31 mouse cellular contexts compared by ENCODE assay signal in the genomic region with DNA sequence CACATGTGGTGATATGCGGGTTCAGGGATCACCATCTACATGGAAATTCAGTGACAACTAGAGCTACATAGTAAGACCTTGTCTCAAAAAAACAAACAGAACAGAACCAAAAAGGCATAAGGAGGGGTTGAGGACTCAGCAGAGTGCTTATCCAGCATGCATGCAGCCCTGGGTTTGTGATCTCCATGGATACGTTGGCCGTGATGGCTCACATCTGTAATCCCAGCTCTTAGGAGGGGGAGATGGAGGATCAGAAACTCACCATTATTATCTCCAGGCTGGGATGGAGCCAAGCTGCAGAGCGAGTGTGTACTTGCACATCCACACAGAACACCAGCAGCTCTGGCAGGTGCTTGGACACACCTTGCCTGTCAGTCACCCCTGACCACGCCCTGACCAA. TPM values are rescaled to one million over a fixed set of nuclear protein-coding genes. Genes with fewer than 3 reads are reported as not detected.
A peak's percentile ranks its signal among the peaks of the same experiment; 100 is the strongest.
DNase-seq lines count a peak whose midpoint lies in the region; ATAC-seq and TF ChIP-seq lines count a peak whose summit lies in the region.
"Had no signal": no experiment of that assay in that cellular context is flagged by ENCODE, and none has a peak within 500 bp of the region (broad histone marks: within the 10 kb centered on the region; RNA-seq: fewer than 3 reads in every experiment).

No protein-coding gene starts in this region.

- TF ChIP-seq CTCF in intestine, postnatal 0 days (IDR thresholded peaks at IDR 0.05; ENCODE audit: low read depth) = no peak
- no peak for TF ChIP-seq CTCF in stomach, postnatal 0 days (IDR thresholded peaks at IDR 0.05; ENCODE audit: low read depth)

- peaks cover 8% of the 10 kb centered on the region; the same call in 1 of the 2 replicates for H3K9me3 ChIP-seq in intestine, embryonic 14.5 days (ENCODE audit: control insufficient read depth, low read length)
- H3K9me3 ChIP-seq in intestine, postnatal 0 days (ENCODE audit: control insufficient read depth) = no peaks in the 10 kb centered on the region
- peaks cover 2% of the 10 kb centered on the region; the same call in 1 of the 2 replicates for H3K9me3 ChIP-seq in liver, embryonic 13.5 days (replicated peaks)
- peaks cover 3% of the 10 kb centered on the region; the same call in 1 of the 2 replicates for H3K9me3 ChIP-seq in liver, embryonic 11.5 days (ENCODE audit: control insufficient read depth, low read length)
- H3K9me3 ChIP-seq in stomach, embryonic 16.5 days (replicated peaks; ENCODE audit: control insufficient read depth, low read length) = 0 out of 2 replicates have a peak, but pooled peaks cover 7% of the 10 kb centered on the region
- H3K9me3 ChIP-seq in stomach, postnatal 0 days (ENCODE audit: control insufficient read depth, low read length) = no peaks in the 10 kb centered on the region
- H3K9me3 ChIP-seq: embryonic facial prominence, embryonic 15.5 days; forebrain, embryonic 15.5 days; lung, embryonic 15.5 days had no signal

- peak; percentile 65 for DNase-seq in intestine, embryonic 14.5 days (ENCODE audit: low spot score)
- DNase-seq in liver, embryonic 13.5 days = no peak
- no peak for DNase-seq in liver, embryonic 11.5 days (ENCODE audit: low spot score)
- DNase-seq in stomach, postnatal 0 days (ENCODE audit: low spot score) = no peak
- no peak for DNase-seq in lung, postnatal 36 days
- DNase-seq: adrenal gland, adult 8-10 months; B cell, adult 2 months; cerebellum, adult 8-10 months; cerebellum, postnatal 36 days; embryo, embryonic 11 days; gastrocnemius, postnatal 10 days; heart, postnatal 10 days; kidney, postnatal 14 days; layer of hippocampus, postnatal 36 days; lung, postnatal 4 days; thymus, adult 18-20 months; thymus, postnatal 36 days had no signal

- ATAC-seq in intestine, embryonic 14.5 days (replicated peaks; ENCODE audit: low FRiP score, low TSS enrichment, low read depth) = no peak
- no peak for ATAC-seq in intestine, postnatal 0 days
- no peak for ATAC-seq in liver, embryonic 13.5 days (ENCODE audit: low read depth)
- ATAC-seq in liver, embryonic 11.5 days (replicated peaks; ENCODE audit: low FRiP score) = no peak
- peak; percentile 58; the same call in 1 of the 2 replicates for ATAC-seq in stomach, embryonic 16.5 days (ENCODE audit: insufficient read depth, low FRiP score)
- ATAC-seq in stomach, postnatal 0 days (ENCODE audit: low FRiP score, low TSS enrichment) = no peak
- ATAC-seq: activated CD4-positive, CD25-positive, alpha-beta regulatory T cell, adult 4 months; forebrain, embryonic 15.5 days had no signal

- TF ChIP-seq EP300 in stomach, postnatal 0 days (optimal IDR thresholded peaks at IDR 0.05) = no peak

- H3K4me1 ChIP-seq in intestine, embryonic 14.5 days (replicated peaks; ENCODE audit: control insufficient read depth, insufficient read depth, low read length) = peaks cover 3% of the 10 kb centered on the region; the same call in 1 of the 2 replicates
- H3K4me1 ChIP-seq in intestine, postnatal 0 days (replicated peaks; ENCODE audit: control insufficient read depth, insufficient read depth, low read length) = peaks cover 5% of the 10 kb centered on the region; the same call in 1 of the 2 replicates
- H3K4me1 ChIP-seq in liver, embryonic 13.5 days (replicated peaks) = peaks cover 19% of the 10 kb centered on the region
- peaks cover 15% of the 10 kb centered on the region for H3K4me1 ChIP-seq in liver, embryonic 11.5 days (replicated peaks; ENCODE audit: control insufficient read depth, insufficient read depth, low read length)
- H3K4me1 ChIP-seq in stomach, embryonic 16.5 days (ENCODE audit: control insufficient read depth, insufficient read depth, low read length) = peaks cover 10% of the 10 kb centered on the region; the same call in 1 of the 2 replicates
- no peaks in the 10 kb centered on the region for H3K4me1 ChIP-seq in stomach, postnatal 0 days (replicated peaks; ENCODE audit: control insufficient read depth, insufficient read depth)
- H3K4me1 ChIP-seq: embryonic facial prominence, embryonic 15.5 days; forebrain, embryonic 15.5 days; limb, embryonic 12.5 days; midbrain, embryonic 12.5 days had no signal

- no peaks in the 10 kb centered on the region for H3K27me3 ChIP-seq in intestine, embryonic 14.5 days (replicated peaks; ENCODE audit: control insufficient read depth, insufficient read depth, low read length)
- H3K27me3 ChIP-seq in intestine, postnatal 0 days (replicated peaks; ENCODE audit: control insufficient read depth, insufficient read depth, low read length) = no peaks in the 10 kb centered on the region
- H3K27me3 ChIP-seq in liver, embryonic 13.5 days = peaks cover 2% of the 10 kb centered on the region; the same call in 1 of the 2 replicates
- no peaks in the 10 kb centered on the region for H3K27me3 ChIP-seq in liver, embryonic 11.5 days (replicated peaks; ENCODE audit: control insufficient read depth, insufficient read depth, low read length)
- no peaks in the 10 kb centered on the region for H3K27me3 ChIP-seq in stomach, embryonic 16.5 days (ENCODE audit: control insufficient read depth, insufficient read depth, low read length)
- no peaks in the 10 kb centered on the region for H3K27me3 ChIP-seq in stomach, postnatal 0 days (ENCODE audit: control insufficient read depth, insufficient read depth, low read length)
- H3K27me3 ChIP-seq: CH12.LX; embryonic facial prominence, embryonic 15.5 days; forebrain, embryonic 15.5 days; heart, embryonic 12.5 days; limb, embryonic 12.5 days; lung, embryonic 15.5 days; midbrain, embryonic 12.5 days had no signal

- H3K27ac ChIP-seq in intestine, embryonic 14.5 days (ENCODE audit: low read depth) = no peak overlapping the region
- H3K27ac ChIP-seq in intestine, postnatal 0 days (ENCODE audit: low read depth, low read length) = no peak overlapping the region
- H3K27ac ChIP-seq in liver, embryonic 13.5 days = no peak overlapping the region
- H3K27ac ChIP-seq in liver, embryonic 11.5 days (ENCODE audit: low read depth, low read length) = no peak overlapping the region
- H3K27ac ChIP-seq in stomach, embryonic 16.5 days (ENCODE audit: low read length) = no peak overlapping the region
- no peak overlapping the region for H3K27ac ChIP-seq in stomach, postnatal 0 days (replicated peaks)
- H3K27ac ChIP-seq: embryonic facial prominence, embryonic 15.5 days; forebrain, embryonic 15.5 days; hindbrain, embryonic 10.5 days; limb, embryonic 12.5 days; liver, embryonic 12.5 days; midbrain, embryonic 12.5 days had no signal

- H3K4me2 ChIP-seq in intestine, embryonic 14.5 days (ENCODE audit: low read length) = no peak overlapping the region
- H3K4me2 ChIP-seq in intestine, postnatal 0 days (replicated peaks; ENCODE audit: low read depth) = no peak overlapping the region
- 0 out of 2 replicates have a peak overlapping the region, but pooled peaks have one; percentile 9 for H3K4me2 ChIP-seq in liver, embryonic 13.5 days
- H3K4me2 ChIP-seq in liver, embryonic 11.5 days = no peak overlapping the region
- H3K4me2 ChIP-seq in stomach, embryonic 16.5 days (ENCODE audit: low read depth, low read length) = no peak overlapping the region
- H3K4me2 ChIP-seq in stomach, postnatal 0 days (replicated peaks; ENCODE audit: low read depth) = no peak overlapping the region
- H3K4me2 ChIP-seq: embryonic facial prominence, embryonic 15.5 days; forebrain, embryonic 15.5 days; heart, embryonic 12.5 days; limb, embryonic 12.5 days; lung, embryonic 15.5 days; midbrain, embryonic 12.5 days had no signal

- WGBS in intestine, embryonic 14.5 days = 52% methylated on average over 5 of the region's 5 CpGs
- WGBS in intestine, postnatal 0 days = 39% methylated on average over 5 of the region's 5 CpGs
- 46% methylated on average over 5 of the region's 5 CpGs for WGBS in liver, embryonic 13.5 days (ENCODE audit: insufficient replicate concordance)
- WGBS in liver, embryonic 11.5 days = 59% methylated on average over 5 of the region's 5 CpGs
- 41% methylated on average over 5 of the region's 5 CpGs for WGBS in stomach, embryonic 16.5 days
- WGBS in stomach, postnatal 0 days = 55% methylated on average over 5 of the region's 5 CpGs

- no peak overlapping the region for H3K4me3 ChIP-seq in intestine, embryonic 14.5 days (ENCODE audit: low read depth, low read length)
- H3K4me3 ChIP-seq in intestine, postnatal 0 days (ENCODE audit: low read depth, low read length) = no peak overlapping the region
- H3K4me3 ChIP-seq in liver, embryonic 13.5 days (replicated peaks) = no peak overlapping the region
- H3K4me3 ChIP-seq in liver, embryonic 11.5 days (ENCODE audit: low read depth, low read length) = no peak overlapping the region
- no peak overlapping the region for H3K4me3 ChIP-seq in stomach, embryonic 16.5 days (replicated peaks; ENCODE audit: low read length)
- H3K4me3 ChIP-seq in stomach, postnatal 0 days (ENCODE audit: low read depth, low read length) = no peak overlapping the region
- H3K4me3 ChIP-seq: embryonic facial prominence, embryonic 15.5 days; forebrain, embryonic 15.5 days; heart, embryonic 12.5 days; hindbrain, embryonic 10.5 days; limb, embryonic 12.5 days; liver, embryonic 12.5 days; lung, embryonic 15.5 days; midbrain, embryonic 12.5 days had no signal

- no peak overlapping the region for H3K9ac ChIP-seq in intestine, embryonic 14.5 days (ENCODE audit: low read length)
- H3K9ac ChIP-seq in intestine, postnatal 0 days (ENCODE audit: low read depth, low read length) = no peak overlapping the region
- H3K9ac ChIP-seq in liver, embryonic 13.5 days = no peak overlapping the region
- H3K9ac ChIP-seq in liver, embryonic 11.5 days (ENCODE audit: low read depth, low read length) = no peak overlapping the region
- H3K9ac ChIP-seq in stomach, embryonic 16.5 days (ENCODE audit: low read length) = no peak overlapping the region
- H3K9ac ChIP-seq in stomach, postnatal 0 days (ENCODE audit: low read length) = no peak overlapping the region
- H3K9ac ChIP-seq: embryonic facial prominence, embryonic 15.5 days; forebrain, embryonic 15.5 days; heart, embryonic 12.5 days; limb, embryonic 12.5 days; liver, embryonic 12.5 days; lung, embryonic 15.5 days; midbrain, embryonic 12.5 days had no signal

- H3K36me3 ChIP-seq in intestine, embryonic 14.5 days (ENCODE audit: control insufficient read depth, insufficient read depth, low read length) = no peaks in the 10 kb centered on the region
- H3K36me3 ChIP-seq in intestine, postnatal 0 days (ENCODE audit: control insufficient read depth, insufficient read depth) = no peaks in the 10 kb centered on the region
- H3K36me3 ChIP-seq in liver, embryonic 13.5 days = no peaks in the 10 kb centered on the region
- no peaks in the 10 kb centered on the region for H3K36me3 ChIP-seq in liver, embryonic 11.5 days (ENCODE audit: control insufficient read depth, insufficient read depth, low read length)
- no peaks in the 10 kb centered on the region for H3K36me3 ChIP-seq in stomach, embryonic 16.5 days (ENCODE audit: control insufficient read depth, insufficient read depth, low read length)
- no peaks in the 10 kb centered on the region for H3K36me3 ChIP-seq in stomach, postnatal 0 days (ENCODE audit: control insufficient read depth, insufficient read depth, low read length)
- H3K36me3 ChIP-seq: embryonic facial prominence, embryonic 15.5 days; forebrain, embryonic 15.5 days; heart, embryonic 12.5 days; hindbrain, embryonic 10.5 days; limb, embryonic 12.5 days; liver, embryonic 12.5 days; lung, embryonic 15.5 days; midbrain, embryonic 12.5 days had no signal

RNA-seq across cellular contexts. Expression of a gene that starts 32.4 kb away (rescaled TPM):
- polyA plus RNA-seq in intestine, embryonic 14.5 days (2014; fragmentation: Nextera tagmentation; extraction: Ambion mirVana) = not detected in 2 replicates
- polyA plus RNA-seq in intestine, postnatal 0 days (2015; fragmentation: Nextera tagmentation; extraction: Ambion mirVana) = not detected in 2 replicates
- not detected in 2 replicates for polyA plus RNA-seq in liver, embryonic 13.5 days (2015; fragmentation: Nextera tagmentation; extraction: Ambion mirVana)
- polyA plus RNA-seq in liver, embryonic 11.5 days (2014; fragmentation: Nextera tagmentation; extraction: Ambion mirVana) = not detected in 2 replicates
- not detected in 2 replicates for polyA plus RNA-seq in stomach, embryonic 16.5 days (2015; fragmentation: Nextera tagmentation; extraction: Ambion mirVana)
- polyA plus RNA-seq in stomach, postnatal 0 days (2015; fragmentation: Nextera tagmentation; extraction: Ambion mirVana) = 0.04 TPM in 1 of 2 replicates, not detected in the other
- polyA plus RNA-seq: activated CD4-positive, CD25-positive, alpha-beta regulatory T cell, adult 4 months; embryonic facial prominence, embryonic 15.5 days; forebrain, embryonic 15.5 days; heart, embryonic 12.5 days; hindbrain, embryonic 10.5 days; limb, embryonic 12.5 days; liver, embryonic 12.5 days; lung, embryonic 15.5 days; midbrain, embryonic 12.5 days; spleen, adult 2 months; stomach, embryonic 14.5 days had no signal

RNA-seq across cellular contexts. Expression of a gene that starts 34.6 kb away (rescaled TPM):
- 10.7 and 12.5 TPM in 2 replicates for polyA plus RNA-seq in intestine, embryonic 14.5 days (2014; fragmentation: Nextera tagmentation; extraction: Ambion mirVana)
- 6.9 and 7.3 TPM in 2 replicates for polyA plus RNA-seq in intestine, postnatal 0 days (2015; fragmentation: Nextera tagmentation; extraction: Ambion mirVana)
- 2.6 and 3.1 TPM in 2 replicates for polyA plus RNA-seq in liver, embryonic 13.5 days (2015; fragmentation: Nextera tagmentation; extraction: Ambion mirVana)
- polyA plus RNA-seq in liver, embryonic 11.5 days (2014; fragmentation: Nextera tagmentation; extraction: Ambion mirVana) = 5.7 and 6.0 TPM in 2 replicates
- polyA plus RNA-seq in stomach, embryonic 16.5 days (2015; fragmentation: Nextera tagmentation; extraction: Ambion mirVana) = 8.0 and 8.4 TPM in 2 replicates
- 5.0 and 5.7 TPM in 2 replicates for polyA plus RNA-seq in stomach, postnatal 0 days (2015; fragmentation: Nextera tagmentation; extraction: Ambion mirVana)
- polyA plus RNA-seq: activated CD4-positive, CD25-positive, alpha-beta regulatory T cell, adult 4 months had no signal
